Mouse (Mus musculus) erythroblast, adult 5-6 weeks (primary cell): ENCODE results near the gene Rnf5. TPM values are rescaled to one million over a fixed set of nuclear protein-coding genes. Genes with fewer than 3 reads are reported as not detected.

ENCODE experiments used
- ATAC-seq: replicated peaks from 2 replicates; pipeline ENCODE4 v1.8.0; 2016; ENCODE audit warnings: moderate number of reproducible peaks, mild to moderate bottlenecking, moderate TSS enrichment, inconsistent platforms; ENCODE audit not compliant: poor library complexity, low FRiP score, severe bottlenecking
- total RNA-seq, 2 experiments: library from RNA; stranded (forward) in 1 of 2; stranded (reverse) in 1 of 2; fragments of 150-400 nt in 1 of 2; fragments of 200-764, 138-1000 nt in 1 of 2; gene quantifications; 2 replicates each; pipeline versions ENCODE4 v1.2.3 to v1.2.4; 2015 to 2017; ENCODE audit warnings: low replicate concordance in 2 of 2

Rnf5 gene
- total RNA-seq (2015; ENCODE audit: low replicate concordance), result 22.2 and 30.2 TPM in 2 replicates
- 4.1 and 6.1 TPM in 2 replicates for total RNA-seq (2017; ENCODE audit: low replicate concordance)

DNA sequence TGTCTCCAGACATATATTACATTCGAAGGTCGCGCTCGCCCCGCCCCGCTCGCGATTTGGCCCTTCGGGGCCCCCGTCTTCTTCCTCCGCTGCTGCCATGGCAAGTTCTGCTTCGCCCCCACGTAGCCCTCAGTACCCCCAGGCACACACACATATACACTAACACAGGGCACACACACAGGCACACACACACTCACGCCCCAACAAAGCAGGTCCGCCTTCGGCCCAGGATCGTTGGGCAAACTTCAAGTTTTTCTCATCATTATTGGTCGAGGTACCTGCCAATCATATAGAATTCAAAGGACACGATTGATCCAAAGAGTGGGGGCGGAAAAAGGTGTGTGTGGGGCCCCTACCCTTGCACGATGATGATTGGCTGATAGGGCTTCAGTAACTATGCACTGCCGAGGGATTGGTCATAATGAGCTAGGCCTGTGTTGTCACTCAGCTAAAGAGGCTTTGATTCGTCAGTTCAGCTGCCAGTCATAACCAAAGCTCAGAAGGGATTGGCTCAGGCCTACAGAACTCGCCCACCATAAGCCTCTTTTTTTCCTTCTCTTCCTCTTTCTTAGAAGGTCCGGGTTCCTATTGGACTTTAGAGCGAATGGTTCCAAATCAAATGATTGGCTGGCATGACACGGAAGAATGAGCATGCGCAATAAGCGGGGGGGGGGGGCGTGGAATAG, at the start of gene Rnf5:
Gene Rnf5, minus strand, starts transcription at position 316 of the 686 bp plus-strand sequence.
- peak; percentile 79 for ATAC-seq

DNA sequence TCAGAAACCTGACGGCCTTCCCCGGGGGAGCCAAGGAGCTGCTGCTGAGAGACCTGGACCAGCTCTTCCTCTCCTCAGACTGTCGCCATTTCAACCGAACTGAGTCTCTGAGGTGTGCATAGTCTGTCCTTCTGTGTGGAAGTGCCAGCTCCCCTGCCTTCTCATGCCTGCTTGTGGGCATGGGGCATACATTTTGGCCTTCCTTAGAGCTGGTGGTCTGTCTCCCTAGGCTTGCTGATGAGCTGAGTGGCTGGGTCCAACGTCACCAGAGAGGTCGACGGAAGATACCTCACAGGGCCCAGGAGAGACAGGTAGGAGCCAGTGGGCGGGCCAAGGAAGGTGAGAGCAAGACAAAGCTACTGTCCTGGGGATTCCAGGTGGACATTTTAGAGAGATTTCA, 49.5 kb upstream of the Rnf5 start:
- no peak for ATAC-seq

DNA sequence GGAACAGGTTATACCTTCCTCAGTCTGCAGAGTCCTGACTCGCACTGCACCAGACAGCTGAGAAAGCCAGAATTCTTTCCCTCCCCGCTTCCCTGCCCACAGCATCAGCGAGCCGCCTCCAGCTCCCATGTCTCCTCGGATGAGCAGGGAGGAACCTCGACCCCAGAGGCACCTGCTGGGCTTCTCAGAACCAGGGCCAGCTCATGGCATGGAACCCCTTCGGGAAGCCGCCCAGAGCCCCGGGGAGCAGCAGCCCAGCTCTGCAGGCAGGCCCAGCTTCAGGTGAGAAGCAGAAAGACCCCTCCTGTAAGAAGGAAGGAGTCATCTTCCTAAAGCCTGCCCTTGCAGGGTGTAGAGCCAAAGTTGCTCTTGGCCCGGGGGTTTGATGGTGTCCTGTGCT, 49.1 kb upstream of the Rnf5 start:
- ATAC-seq, result no peak

DNA sequence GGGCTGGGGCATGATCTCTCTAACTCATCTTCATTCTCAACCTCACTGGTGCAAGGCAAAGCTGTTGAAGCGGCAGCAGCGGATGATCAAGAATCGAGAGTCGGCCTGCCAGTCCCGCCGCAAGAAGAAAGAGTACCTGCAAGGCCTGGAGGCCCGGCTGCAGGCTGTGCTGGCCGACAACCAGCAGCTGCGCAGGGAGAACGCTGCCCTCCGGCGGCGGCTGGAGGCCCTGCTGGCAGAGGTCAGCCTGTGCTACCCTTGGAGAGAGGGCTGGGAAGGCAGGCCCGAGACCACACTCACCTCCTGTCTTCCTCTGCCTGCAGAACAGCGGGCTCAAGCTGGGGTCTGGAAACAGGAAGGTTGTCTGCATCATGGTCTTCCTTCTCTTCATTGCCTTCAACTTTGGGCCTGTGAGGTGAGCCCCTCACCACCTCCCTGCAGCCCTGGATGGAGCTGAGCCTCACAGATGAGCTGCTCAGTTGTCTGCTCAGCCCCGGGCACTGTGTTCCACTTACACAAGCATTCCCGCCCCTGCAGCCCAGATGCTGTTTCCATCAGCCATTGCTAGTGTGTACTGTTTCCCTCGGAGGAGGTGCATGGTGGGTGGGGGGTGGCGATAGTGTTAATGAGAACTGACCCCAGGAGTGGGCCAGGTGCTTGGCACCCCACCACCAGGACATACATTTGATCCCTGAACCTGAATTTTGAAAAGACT, 48.2 kb upstream of the Rnf5 start:
- ATAC-seq, result no peak

DNA sequence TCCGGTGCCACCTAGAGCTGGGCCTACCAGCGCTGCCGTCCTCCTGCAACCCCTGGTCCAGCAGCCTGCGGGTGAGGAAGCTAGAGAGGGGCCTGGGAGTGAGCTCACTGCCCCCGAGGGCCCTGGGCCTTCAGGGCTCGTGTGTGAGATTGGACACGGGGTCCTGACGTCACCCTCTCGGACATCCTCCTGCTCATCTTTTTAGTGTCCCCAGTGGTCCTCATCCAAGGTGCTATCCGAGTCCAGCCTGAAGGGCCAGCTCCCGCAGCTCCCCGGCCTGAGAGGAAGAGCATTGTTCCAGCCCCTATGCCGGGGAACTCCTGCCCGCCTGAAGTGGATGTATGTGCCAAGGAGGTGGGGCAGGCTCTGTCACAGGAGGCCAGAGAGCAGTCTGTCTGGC, 47.3 kb upstream of the Rnf5 start:
- no peak for ATAC-seq

DNA sequence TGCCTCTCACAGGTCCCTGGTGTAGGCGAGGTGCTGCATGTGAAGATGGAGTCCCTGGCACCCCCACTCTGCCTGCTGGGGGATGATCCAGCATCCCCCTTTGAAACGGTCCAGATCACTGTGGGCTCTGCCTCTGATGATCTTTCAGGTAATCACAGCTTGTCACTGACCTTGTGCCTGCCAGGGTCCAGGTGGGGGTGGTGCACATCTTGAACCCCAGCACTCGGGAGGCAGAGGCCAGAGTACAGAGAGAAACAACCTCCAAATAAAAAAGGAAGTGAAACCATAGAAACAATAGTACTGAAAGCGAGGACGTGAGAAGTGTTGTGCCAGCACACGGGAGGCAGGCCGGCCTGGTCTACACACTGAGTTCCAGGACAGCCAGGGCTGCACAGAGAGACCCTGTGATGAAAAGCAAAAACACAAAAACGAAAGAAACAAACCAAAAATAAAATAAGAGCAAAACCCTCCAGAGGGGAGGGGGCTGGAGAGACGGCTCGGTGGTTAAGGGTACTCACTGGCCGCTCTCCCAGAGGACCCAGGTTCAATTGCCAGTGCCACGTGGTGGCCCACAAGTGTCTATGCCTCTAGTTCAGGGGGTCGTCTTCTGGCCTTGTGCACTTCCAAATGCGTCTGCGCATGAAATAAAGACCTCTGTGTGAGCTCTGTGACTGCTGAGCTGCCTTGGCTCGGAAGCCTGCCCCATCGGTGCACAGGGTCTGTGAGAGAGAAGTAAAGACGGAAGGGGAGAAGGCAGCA, 45.8 kb upstream of the Rnf5 start:
- no peak for ATAC-seq

DNA sequence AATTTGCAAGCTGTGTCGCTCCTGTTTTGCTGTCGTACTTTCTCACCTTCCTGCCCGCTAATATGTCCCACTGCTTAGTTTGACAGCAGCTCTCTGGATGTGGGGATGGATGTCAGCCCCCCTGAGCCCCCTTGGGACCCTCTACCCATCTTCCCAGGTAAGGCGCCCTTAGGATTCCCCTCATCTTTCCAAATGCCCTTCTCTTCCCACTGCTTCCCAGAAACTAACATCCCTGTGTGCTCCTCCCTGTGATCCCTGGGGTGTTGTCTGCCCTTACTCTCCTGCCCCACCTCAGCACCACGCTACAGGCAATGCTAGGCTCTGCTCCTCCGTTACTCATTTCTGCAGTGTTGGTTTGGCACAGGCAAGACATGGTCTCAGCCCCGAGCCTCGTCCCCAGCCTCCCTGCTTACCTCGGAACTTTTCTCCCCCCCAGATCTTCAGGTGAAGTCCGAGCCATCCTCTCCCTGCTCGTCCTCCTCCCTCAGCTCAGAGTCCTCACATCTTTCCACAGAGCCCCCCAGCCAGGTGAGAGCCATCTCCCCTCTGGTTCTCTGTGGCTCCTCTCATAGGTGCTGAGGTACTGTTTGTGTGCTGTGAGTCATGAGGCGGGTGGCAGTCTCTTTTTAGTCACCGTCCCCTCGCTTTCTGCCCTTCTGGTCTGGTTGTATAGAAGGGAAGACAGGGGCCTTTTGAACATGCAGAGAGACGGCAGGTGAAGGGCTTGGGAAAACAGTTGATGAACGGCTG, 44.8 kb upstream of the Rnf5 start:
- no peak for ATAC-seq

DNA sequence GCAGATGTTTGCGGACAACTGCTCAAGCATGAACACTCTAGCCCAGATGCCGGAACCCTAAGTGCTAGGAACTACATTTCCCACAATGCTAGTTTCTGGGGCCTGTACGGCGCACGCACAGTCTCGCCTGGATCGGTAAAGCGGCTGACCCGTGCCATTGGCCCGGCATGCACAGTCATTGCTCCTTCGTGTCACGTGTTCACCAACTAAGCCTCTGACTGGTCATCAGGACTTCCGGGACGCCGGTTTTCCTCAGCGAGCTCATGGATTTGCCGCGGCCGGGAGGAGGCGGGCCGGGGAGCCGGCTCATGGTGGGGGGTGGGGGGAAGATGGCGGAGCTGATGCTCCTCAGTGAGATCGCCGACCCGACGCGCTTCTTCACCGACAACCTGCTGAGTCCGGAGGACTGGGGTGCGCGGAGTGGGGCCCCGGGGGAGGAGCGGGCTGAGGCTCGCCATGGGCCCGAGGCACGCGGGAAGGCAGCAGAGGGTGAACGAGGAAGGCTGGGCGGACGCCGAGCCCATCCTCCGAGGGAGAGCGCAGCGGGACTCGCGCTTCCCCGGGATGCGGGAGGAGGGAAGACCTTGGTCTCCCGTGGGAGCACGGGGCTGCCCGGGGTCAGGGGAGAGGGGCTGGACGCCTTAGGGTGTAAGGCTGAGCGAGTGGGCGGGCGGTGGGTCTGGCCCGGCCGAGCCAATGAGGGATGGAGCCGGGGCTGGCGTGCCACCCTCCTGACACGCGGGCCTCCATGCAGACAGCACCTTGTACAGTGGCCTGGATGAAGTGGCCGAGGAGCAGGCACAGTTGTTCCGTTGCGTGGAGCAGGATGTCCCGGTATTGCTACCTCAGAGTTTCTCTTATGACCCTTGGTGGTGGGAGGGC, 43.7 kb upstream of the Rnf5 start, which contains the start of gene Atf6b:
Gene Atf6b, plus strand, starts transcription at position 241 of the 882 bp plus-strand sequence.
- peak; percentile 93 for ATAC-seq

DNA sequence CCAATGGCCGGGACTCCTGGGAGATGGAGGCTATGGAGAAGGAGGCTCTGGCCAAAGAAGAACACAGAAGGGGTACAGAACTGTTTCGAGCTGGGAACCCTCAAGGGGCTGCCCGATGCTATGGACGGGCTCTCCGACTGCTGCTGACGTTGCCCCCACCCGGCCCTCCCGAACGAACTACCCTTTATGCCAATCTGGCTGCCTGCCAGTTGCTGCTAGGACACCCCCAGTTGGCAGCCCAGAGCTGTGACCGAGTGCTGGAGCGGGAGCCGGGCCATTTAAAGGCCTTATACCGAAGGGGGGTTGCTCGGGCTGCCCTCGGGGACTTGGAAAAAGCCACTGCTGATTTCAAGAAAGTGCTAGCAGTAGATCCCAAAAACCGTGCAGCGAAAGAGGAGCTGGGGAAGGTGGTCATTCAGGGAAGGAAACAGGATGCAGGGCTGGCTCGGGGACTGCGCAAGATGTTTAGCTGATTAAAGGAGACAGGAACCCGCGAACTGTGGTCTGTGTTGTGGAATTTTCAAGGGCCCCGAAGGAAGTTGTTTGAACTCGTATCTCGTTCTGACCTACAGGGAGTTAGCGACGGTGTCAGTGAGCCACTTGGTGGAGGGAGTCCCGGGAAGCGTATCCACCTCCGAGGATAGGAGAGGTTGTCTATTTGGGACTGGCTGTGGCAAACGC, 42.5 kb upstream of the Rnf5 start:
- no peak for ATAC-seq

DNA sequence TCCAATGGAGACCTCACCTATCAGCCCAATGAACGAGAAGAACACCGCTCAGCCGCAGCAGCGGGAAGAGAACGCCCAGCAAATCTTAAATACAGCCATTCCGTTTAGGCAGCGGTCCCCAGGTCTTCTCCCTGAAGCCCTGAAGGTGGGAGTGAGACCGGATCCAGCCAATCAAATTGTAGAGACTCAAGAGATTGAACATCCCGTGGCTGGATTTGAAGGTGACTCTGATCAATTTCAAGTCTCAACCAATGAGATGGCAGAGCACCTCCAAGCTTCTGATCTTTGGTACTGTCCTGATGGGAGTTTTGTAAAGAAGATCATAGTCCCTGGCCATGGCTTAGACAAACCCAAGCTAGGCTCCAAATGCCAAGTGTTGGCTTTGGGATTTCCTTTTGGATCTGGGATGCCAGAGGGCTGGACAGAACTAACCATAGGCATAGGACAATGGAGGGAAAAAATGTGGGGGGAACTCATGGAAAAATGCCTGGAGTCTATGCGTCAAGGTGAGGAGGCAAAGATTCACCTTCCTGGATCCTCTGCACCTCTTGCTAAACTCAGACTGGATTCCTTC, 41.9 kb upstream of the Rnf5 start:
- ATAC-seq, result no peak

DNA sequence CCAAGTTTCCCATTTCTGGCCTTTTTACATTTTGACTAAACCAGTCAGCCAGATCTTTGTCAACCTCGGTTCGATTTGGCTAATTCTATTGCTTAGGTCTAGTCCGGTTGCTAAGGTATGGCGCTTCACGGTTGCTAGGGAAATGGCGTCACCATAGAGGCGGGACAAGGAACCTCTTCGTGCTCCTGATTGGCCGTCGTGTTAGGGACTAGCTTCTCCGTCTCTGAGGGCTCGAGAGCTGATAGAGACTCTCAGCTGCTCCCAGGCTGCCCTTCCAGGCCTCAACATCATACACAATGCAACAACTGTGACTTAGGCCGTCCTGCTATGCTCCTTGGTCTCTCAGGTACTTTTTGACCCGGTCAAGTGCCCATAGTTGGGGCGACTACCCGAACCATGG, 41.1 kb upstream of the Rnf5 start, which contains the start of gene Fkbpl:
Gene Fkbpl, plus strand, starts transcription at position 157 of the 400 bp plus-strand sequence.
- ATAC-seq, result peak; percentile 74

DNA sequence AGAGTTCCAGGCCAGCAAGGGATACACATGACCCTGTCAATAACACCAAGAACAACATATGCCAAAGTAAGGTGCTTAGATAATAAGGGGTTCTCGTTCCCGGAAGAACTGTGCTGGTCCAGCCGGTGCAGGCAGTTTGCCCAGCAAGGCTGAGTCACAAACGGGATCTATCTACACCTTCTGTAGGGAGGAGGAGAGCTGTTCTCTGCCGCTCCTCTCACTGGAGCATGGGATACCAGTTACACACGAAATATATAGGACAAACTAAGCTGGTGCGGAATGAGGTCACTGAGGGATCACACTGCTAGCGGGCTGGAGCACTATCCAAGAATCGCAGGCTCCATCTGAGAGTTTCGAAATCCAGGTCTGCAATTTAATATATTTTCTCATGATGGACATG, 40.5 kb upstream of the Rnf5 start:
- no peak for ATAC-seq

DNA sequence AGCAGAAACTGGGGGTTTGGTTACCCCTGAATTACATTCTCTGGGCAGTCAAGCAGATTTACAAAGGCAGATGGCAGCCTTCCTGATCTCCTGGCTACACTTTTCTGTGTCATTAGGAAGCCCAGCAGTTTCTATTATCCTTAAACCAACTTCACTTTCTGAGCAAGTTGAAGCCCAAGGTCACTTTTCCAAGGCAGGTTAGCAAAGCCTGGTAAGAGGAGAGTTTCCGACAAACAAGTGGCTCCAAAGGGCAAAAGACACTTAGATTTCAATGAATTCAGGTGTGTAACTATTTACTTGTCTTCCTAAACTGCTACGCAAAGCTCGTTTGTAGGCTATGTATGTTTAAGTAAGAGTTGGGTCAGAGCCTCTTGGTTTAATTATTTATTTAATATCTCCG, 39.9 kb upstream of the Rnf5 start:
- no peak for ATAC-seq

DNA sequence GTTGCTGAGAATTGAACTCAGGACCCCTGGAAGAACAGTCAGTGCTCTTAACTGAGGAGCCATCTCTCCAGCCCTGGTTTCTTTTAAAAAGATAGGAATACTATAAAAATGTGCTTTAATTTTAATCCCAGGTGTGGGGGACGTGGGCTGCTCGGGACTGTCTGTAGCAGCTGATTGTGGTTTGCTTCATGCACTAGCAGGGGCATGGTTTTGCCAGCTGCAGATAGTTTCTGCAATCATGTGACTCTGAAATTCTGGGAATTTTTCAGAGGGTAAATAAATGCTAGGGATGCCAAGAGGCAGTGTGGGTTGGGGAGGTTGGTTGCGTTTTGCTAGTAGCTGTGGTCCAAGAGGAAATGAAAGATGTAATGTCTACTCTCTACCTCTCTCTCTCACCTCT, 38.5 kb upstream of the Rnf5 start:
- no peak for ATAC-seq

DNA sequence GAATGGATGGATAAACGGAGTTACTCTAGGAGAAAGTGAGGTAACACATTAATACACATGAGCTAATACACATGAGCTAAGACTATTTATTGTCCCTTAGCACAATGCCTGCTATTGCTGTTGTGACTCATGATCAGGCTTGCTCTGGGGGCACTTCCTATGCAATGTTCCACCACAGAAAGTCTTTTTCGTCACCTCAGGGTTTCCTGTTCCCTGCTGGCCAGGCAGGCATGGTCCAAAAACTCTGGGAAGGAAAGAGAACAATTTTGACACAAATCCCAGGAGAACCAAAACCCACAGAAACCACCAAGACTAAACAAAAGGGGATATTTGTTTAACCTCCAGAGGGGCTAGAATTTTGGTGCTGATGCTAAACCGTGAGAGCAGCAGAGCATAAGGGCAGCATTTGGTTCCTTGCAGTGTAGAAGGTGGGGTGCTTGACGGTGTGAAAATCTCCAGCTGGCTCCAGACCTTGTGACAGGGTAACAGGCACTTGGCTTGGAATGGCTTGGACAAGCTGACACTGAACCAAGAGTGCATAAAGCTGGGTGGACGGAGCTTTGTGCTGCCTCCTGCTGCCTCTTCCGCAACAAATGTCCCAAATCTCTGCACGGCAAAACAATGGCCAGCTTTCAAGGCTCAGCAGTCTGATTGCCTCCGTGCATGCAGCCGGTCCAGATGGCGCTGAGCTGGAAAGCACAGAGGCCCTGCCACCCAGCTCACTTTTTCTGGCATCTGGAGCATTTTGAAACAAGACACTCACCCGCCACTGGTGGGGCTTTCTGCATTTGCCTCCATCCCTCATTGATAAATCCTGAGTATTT, 37.5 kb upstream of the Rnf5 start:
- no peak for ATAC-seq

DNA sequence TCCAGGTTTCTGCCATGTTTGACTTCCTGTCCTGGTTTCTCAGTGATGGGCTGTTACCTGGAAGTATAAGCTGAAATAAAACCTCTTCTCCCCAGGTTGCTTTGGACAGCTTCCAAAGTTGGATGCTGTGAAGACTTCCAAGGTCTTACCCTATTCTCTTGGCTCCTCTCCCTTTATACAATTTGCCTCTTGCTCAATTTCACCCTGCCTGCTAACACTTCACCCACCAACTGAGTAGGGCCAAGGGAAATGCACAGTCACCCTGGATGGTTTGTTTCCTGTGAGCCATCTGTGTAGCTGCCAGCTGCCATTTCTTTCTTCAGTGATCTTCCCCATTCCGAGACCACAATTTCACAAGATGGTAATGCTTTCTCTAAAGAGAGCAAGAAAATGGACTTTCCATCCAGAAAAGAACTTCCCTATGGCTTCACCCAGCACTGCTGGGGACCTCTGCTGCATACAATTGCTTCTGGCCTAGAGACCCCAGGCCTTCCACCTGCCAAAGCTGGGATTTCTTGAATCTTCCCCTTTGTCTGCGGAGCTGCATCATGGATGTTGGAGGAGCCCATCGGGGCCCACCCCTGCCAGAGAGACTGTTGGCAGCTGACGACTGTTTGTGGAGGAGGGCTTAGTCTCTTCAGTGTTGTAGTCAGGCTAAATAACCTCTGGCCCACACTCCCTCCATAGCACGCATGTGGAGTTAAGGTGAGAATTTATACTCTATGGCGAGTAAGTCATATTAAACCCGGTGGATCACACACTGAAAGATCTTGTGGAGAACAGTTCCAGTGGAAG, 36.2 kb upstream of the Rnf5 start:
- ATAC-seq, result no peak
